24 mouse cellular contexts compared by ENCODE assay signal in the genomic region with DNA sequence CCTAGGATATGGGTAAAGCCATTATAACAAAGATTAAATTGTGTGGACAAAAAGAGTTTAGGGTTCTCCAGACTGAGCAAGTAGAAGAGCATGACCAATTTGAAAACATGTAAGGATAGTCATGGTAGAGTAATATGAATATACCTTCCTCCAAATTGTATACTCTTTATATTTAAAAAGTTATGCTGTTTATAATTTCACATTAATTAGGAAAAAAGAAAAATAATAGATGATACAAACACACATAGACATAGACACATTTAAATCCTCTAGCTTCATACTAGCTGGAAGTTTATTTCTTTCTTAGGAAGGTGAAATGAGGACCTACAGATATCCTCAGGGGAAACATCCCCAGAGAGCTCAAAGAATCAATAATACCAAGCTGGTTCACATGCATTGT. TPM values are rescaled to one million over a fixed set of nuclear protein-coding genes. Genes with fewer than 3 reads are reported as not detected.
DNase-seq lines count a peak whose midpoint lies in the region; ATAC-seq and TF ChIP-seq lines count a peak whose summit lies in the region.
"Had no signal": no experiment of that assay in that cellular context is flagged by ENCODE, and none has a peak within 500 bp of the region (broad histone marks: within the 10 kb centered on the region; RNA-seq: fewer than 3 reads in every experiment).

A gene (plus strand): TSS at position 301 of the 400 bp plus-strand sequence.

- no peaks in the 10 kb centered on the region for H3K79me2 ChIP-seq in liver, adult 2 months (ENCODE audit: control insufficient read depth, insufficient read depth, low read length)

- H3K4me1 ChIP-seq in liver, adult 2 months (ENCODE audit: control insufficient read depth, insufficient read depth, low read length): peaks cover 11% of the 10 kb centered on the region; the same call in 1 of the 2 replicates
- no peaks in the 10 kb centered on the region for H3K4me1 ChIP-seq in liver, embryonic 11.5 days (replicated peaks; ENCODE audit: control insufficient read depth, insufficient read depth, low read length)

- no peak for ATAC-seq in liver, embryonic 11.5 days (replicated peaks; ENCODE audit: low FRiP score)
- ATAC-seq: activated CD4-positive, CD25-positive, alpha-beta regulatory T cell, adult 4 months; CD4-positive, CD25-positive, alpha-beta regulatory T cell, adult 4 months; Patski had no signal

- no peak for TF ChIP-seq POLR2A in liver, adult 2 months (IDR thresholded peaks at IDR 0.05; ENCODE audit: extremely low read depth, insufficient read depth, low read length)

- H3K27me3 ChIP-seq in liver, adult 2 months (ENCODE audit: control insufficient read depth, insufficient read depth, low read length): no peaks in the 10 kb centered on the region
- no peaks in the 10 kb centered on the region for H3K27me3 ChIP-seq in liver, embryonic 11.5 days (replicated peaks; ENCODE audit: control insufficient read depth, insufficient read depth, low read length)
- H3K27me3 ChIP-seq: CH12.LX had no signal

- peak within 1 kb of the TSS; percentile 84 for H3K27ac ChIP-seq in liver, adult 2 months (replicated peaks; ENCODE audit: insufficient read depth, low read depth, low read length)
- H3K27ac ChIP-seq in liver, embryonic 11.5 days (ENCODE audit: low read depth, low read length): no peak within 1 kb of the TSS

- no peak within 1 kb of the TSS for H3K4me3 ChIP-seq in liver, adult 2 months (ENCODE audit: insufficient read depth, low read depth, low read length)
- H3K4me3 ChIP-seq in liver, embryonic 11.5 days (ENCODE audit: low read depth, low read length): no peak within 1 kb of the TSS

- H3K9ac ChIP-seq in liver, adult 2 months (ENCODE audit: low read depth, low read length): no peak within 1 kb of the TSS
- H3K9ac ChIP-seq in liver, embryonic 11.5 days (ENCODE audit: low read depth, low read length): no peak within 1 kb of the TSS

- H3K9me3 ChIP-seq in liver, embryonic 11.5 days (ENCODE audit: control insufficient read depth, low read length): no peaks in the 10 kb centered on the region
- H3K9me3 ChIP-seq: G1E had no signal

- no peak within 1 kb of the TSS for H3K4me2 ChIP-seq in liver, embryonic 11.5 days

- DNase-seq in liver, adult 2 months (ENCODE audit: extremely low read depth, low read depth, low spot score): no peak
- DNase-seq in liver, embryonic 11.5 days (ENCODE audit: low spot score): no peak
- DNase-seq: adrenal gland, adult 2 months; adrenal gland, adult 8-10 months; adrenal gland, postnatal 10 days; adrenal gland, postnatal 14 days; adrenal gland, postnatal 25 days; adrenal gland, postnatal 36 days; B cell, adult 2 months; cerebellum, adult 11 months; cerebellum, adult 11-12 months; cerebellum, adult 18-20 months; cerebellum, adult 2 months had no signal

- H3K36me3 ChIP-seq in liver, adult 2 months (ENCODE audit: control insufficient read depth, insufficient read depth, low read length): no peaks in the 10 kb centered on the region
- H3K36me3 ChIP-seq in liver, embryonic 11.5 days (ENCODE audit: control insufficient read depth, insufficient read depth, low read length): no peaks in the 10 kb centered on the region
- H3K36me3 ChIP-seq: G1E had no signal

- TF ChIP-seq CTCF in liver, adult 2 months (IDR thresholded peaks at IDR 0.05; ENCODE audit: low read depth, low read length): no peak

RNA-seq across cellular contexts. Expression of the gene that starts here (rescaled TPM):
- total RNA-seq in liver, adult 2 months (2014; rRNA removed): 0.28 and 0.40 TPM in 2 replicates
- 0.14 TPM in 1 of 2 replicates, not detected in the other for polyA plus RNA-seq in liver, adult 2 months (2012; rRNA removed)
- polyA plus RNA-seq in liver, embryonic 11.5 days (2014; fragmentation: Nextera tagmentation; extraction: Ambion mirVana): not detected in 2 replicates
- total RNA-seq: adrenal gland, adult 18-20 months; adrenal gland, adult 2 months; adrenal gland, adult 8-10 months; adrenal gland, postnatal 10 days; adrenal gland, postnatal 14 days; adrenal gland, postnatal 25 days; adrenal gland, postnatal 36 days; adrenal gland, postnatal 4 days; CH12.LX; ES-E14; MEL had no signal
- polyA plus RNA-seq: activated CD4-positive, CD25-positive, alpha-beta regulatory T cell, adult 4 months; adrenal gland, adult 2 months; brain, embryonic 14.5 days; C2C12; CD4-positive, CD25-positive, alpha-beta regulatory T cell, adult 4 months; cerebellum, adult 2 months; G1E; Patski had no signal
